Mouse (Mus musculus): ENCODE data around the gene Gm2035. TPM values are rescaled to one million over a fixed set of nuclear protein-coding genes. Genes with fewer than 3 reads are reported as not detected.

Gene Gm2035
- polyA plus RNA-seq (2012; rRNA removed), result not detected in 2 replicates

GRCm38 (mm10) chr12:87919721-87920120, at the start of gene Gm2035:
Gene Gm2035, minus strand, starts transcription at chr12:87919857.

GRCm38 (mm10) chr12:87953780-87954179, 34.1 kb upstream of the Gm2035 start, which contains the start of gene Gm2042:
Gene Gm2042, plus strand, starts transcription at chr12:87954080.

GRCm38 (mm10) chr12:87895070-87895469, 24.6 kb downstream of the Gm2035 start, which contains the start of gene Gm2022:
Gene Gm2022, plus strand, starts transcription at chr12:87895370.

GRCm38 (mm10) chr12:87873772-87874171, 45.9 kb downstream of the Gm2035 start, which contains the start of gene Gm2016:
Gene Gm2016, plus strand, starts transcription at chr12:87874072.

Other genes starting within 250 kb of the Gm2035 start
- not detected in 2 replicates for gene Gm21319, start 144.1 kb downstream of the Gm2035 start, polyA plus RNA-seq (2012; rRNA removed)
- not detected in 2 replicates for gene Gm21936, start 124.3 kb downstream of the Gm2035 start, polyA plus RNA-seq (2012; rRNA removed)
- not detected in 2 replicates for gene BB287469, start 103.3 kb downstream of the Gm2035 start, polyA plus RNA-seq (2012; rRNA removed)
- gene Gm2001, start 77.5 kb downstream of the Gm2035 start, polyA plus RNA-seq (2012; rRNA removed), result not detected in 2 replicates
- gene Gm2016, start 45.8 kb downstream of the Gm2035 start, polyA plus RNA-seq (2012; rRNA removed), result not detected in 2 replicates
- not detected in 2 replicates for gene Gm2022, start 24.5 kb downstream of the Gm2035 start, polyA plus RNA-seq (2012; rRNA removed)
- gene Gm2042, start 34.2 kb upstream of the Gm2035 start, polyA plus RNA-seq (2012; rRNA removed), result not detected in 2 replicates
- gene Gm2075, start 92.0 kb upstream of the Gm2035 start, polyA plus RNA-seq (2012; rRNA removed), result not detected in 2 replicates
- gene Gm6803, start 98.9 kb upstream of the Gm2035 start, polyA plus RNA-seq (2012; rRNA removed), result not detected in 2 replicates
- gene Gm2056, start 107.1 kb upstream of the Gm2035 start, polyA plus RNA-seq (2012; rRNA removed), result not detected in 2 replicates
- gene Gm16368, start 163.8 kb upstream of the Gm2035 start, polyA plus RNA-seq (2012; rRNA removed), result not detected in 2 replicates